Mouse (Mus musculus): ENCODE measurements at regions not wholly inside any gene's neighbourhood (a gene's known extent, or its start where the extent isn't known, plus 50 kb on each side); places are given as distances from the start of the nearest gene placed in this dataset.

DNA sequence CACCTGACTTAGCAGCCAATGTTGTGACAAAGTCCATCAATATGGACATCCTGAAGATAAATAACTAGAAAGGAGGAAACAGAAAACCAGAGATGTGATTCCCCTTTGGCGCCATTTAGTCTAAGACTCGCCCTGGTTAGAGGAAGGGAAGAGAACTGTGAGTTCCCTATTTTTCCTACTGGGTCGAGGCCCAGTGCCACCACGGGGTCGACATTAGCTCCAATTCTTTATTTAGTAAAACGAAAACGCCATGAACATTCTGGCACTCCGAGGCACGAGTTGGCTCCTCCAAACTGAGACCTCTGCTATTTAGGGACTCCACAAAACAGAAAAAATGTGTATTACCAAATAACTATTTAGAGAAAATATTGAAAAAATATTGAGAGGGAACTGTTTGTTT, 220.3 kb downstream of the Map2k4 start:
- H3K79me3 ChIP-seq (ENCODE audit: low read depth) = no peaks in the 10 kb centered on the region
- no peaks in the 10 kb centered on the region for H3K36me3 ChIP-seq (ENCODE audit: control insufficient read depth, insufficient read depth)
- TF ChIP-seq MAX (IDR thresholded peaks at IDR 0.05) = no peak
- TF ChIP-seq USF1 (IDR thresholded peaks at IDR 0.05; ENCODE audit: low read depth) = no peak
- no peak for TF ChIP-seq CEBPB (IDR thresholded peaks at IDR 0.05; ENCODE audit: low read depth)
- TF ChIP-seq MYOG (IDR thresholded peaks at IDR 0.05; ENCODE audit: control insufficient read depth, extremely low read depth, insufficient read length) = no peak
- no peak for TF ChIP-seq CTCF (IDR thresholded peaks at IDR 0.05; ENCODE audit: control insufficient read depth, insufficient read depth, insufficient read length)
- TF ChIP-seq MYOD1 (IDR thresholded peaks at IDR 0.05; ENCODE audit: control insufficient read depth, insufficient read length, low read depth) = no peak
- no peak for TF ChIP-seq FOSL1 (IDR thresholded peaks at IDR 0.05; ENCODE audit: insufficient read depth, low read length, poor library complexity, severe bottlenecking)
- H3K27me3 ChIP-seq (ENCODE audit: control insufficient read depth, insufficient read depth, insufficient read length) = no peaks in the 10 kb centered on the region
- no peak overlapping the region for H3ac ChIP-seq (ENCODE audit: control insufficient read depth, insufficient read length, low read depth)
- no peak overlapping the region for H3K4me3 ChIP-seq (ENCODE audit: insufficient read depth, poor library complexity, severe bottlenecking)
- no peaks in the 10 kb centered on the region for H3K79me2 ChIP-seq (ENCODE audit: control insufficient read depth, insufficient read depth)

GRCm38 (mm10) chr11:65558236-65558635, 229.9 kb downstream of the Map2k4 start:
- H3K27me3 ChIP-seq (ENCODE audit: control insufficient read depth, insufficient read depth, insufficient read length) = no peaks in the 10 kb centered on the region
- no peak for TF ChIP-seq USF1 (IDR thresholded peaks at IDR 0.05; ENCODE audit: low read depth)
- TF ChIP-seq MYOG (IDR thresholded peaks at IDR 0.05; ENCODE audit: control insufficient read depth, extremely low read depth, insufficient read length) = no peak
- no peak for TF ChIP-seq MYOD1 (IDR thresholded peaks at IDR 0.05; ENCODE audit: control insufficient read depth, insufficient read length, low read depth)
- no peak for TF ChIP-seq CEBPB (IDR thresholded peaks at IDR 0.05; ENCODE audit: low read depth)
- TF ChIP-seq CTCF (IDR thresholded peaks at IDR 0.05; ENCODE audit: control insufficient read depth, insufficient read depth, insufficient read length) = no peak
- no peak for TF ChIP-seq MAX (IDR thresholded peaks at IDR 0.05)
- TF ChIP-seq FOSL1 (IDR thresholded peaks at IDR 0.05; ENCODE audit: insufficient read depth, low read length, poor library complexity, severe bottlenecking) = no peak
- no peaks in the 10 kb centered on the region for H3K79me2 ChIP-seq (ENCODE audit: control insufficient read depth, insufficient read depth)
- no peak overlapping the region for H3K4me3 ChIP-seq (ENCODE audit: insufficient read depth, poor library complexity, severe bottlenecking)
- no peaks in the 10 kb centered on the region for H3K36me3 ChIP-seq (ENCODE audit: control insufficient read depth, insufficient read depth)
- no peak overlapping the region for H3ac ChIP-seq (ENCODE audit: control insufficient read depth, insufficient read length, low read depth)
- H3K79me3 ChIP-seq (ENCODE audit: low read depth) = no peaks in the 10 kb centered on the region

GRCm38 (mm10) chr11:65551073-65551472, 237.0 kb downstream of the Map2k4 start:
- Histone ChIP-seq H3K4me3 (ENCODE audit: insufficient read depth, poor library complexity, severe bottlenecking) (no peak overlapping the region), H3ac (ENCODE audit: control insufficient read depth, insufficient read length, low read depth) (no peak overlapping the region), H3K79me3 (ENCODE audit: low read depth) (no peaks in the 10 kb centered on the region), H3K27me3 (ENCODE audit: control insufficient read depth, insufficient read depth, insufficient read length) (no peaks in the 10 kb centered on the region), H3K79me2 (ENCODE audit: control insufficient read depth, insufficient read depth) (no peaks in the 10 kb centered on the region), H3K36me3 (ENCODE audit: control insufficient read depth, insufficient read depth) (no peaks in the 10 kb centered on the region)
- TF ChIP-seq FOSL1 (IDR thresholded peaks at IDR 0.05; ENCODE audit: insufficient read depth, low read length, poor library complexity, severe bottlenecking) (no peak), CTCF (IDR thresholded peaks at IDR 0.05; ENCODE audit: control insufficient read depth, insufficient read depth, insufficient read length) (no peak)

DNA sequence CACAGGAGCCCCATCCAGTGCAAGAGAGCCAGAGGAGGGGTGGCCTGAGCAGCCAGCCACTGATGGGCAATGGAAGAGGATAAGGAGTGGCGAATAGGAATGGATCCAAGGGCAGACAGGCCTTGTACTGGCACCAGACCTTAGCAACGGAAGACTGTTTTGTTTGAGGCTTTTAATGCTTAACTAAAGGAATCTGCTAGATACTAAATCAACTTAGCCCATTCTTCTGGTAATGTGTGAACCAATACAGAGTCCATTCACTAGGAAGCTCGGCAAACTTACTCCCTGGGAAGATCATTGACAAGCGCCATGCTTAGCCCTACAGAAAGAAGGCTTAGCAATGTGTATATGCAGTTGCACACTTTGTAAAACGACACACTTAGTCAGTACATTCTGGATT, 243.8 kb downstream of the Map2k4 start:
- Histone ChIP-seq H3K79me2 (ENCODE audit: control insufficient read depth, insufficient read depth) (no peaks in the 10 kb centered on the region), H3K36me3 (ENCODE audit: control insufficient read depth, insufficient read depth) (no peaks in the 10 kb centered on the region), H3K27me3 (ENCODE audit: control insufficient read depth, insufficient read depth, insufficient read length) (no peaks in the 10 kb centered on the region), H3K79me3 (ENCODE audit: low read depth) (no peaks in the 10 kb centered on the region), H3K4me3 (ENCODE audit: insufficient read depth, poor library complexity, severe bottlenecking) (no peak overlapping the region), H3ac (ENCODE audit: control insufficient read depth, insufficient read length, low read depth) (no peak overlapping the region)
- TF ChIP-seq MAX (IDR thresholded peaks at IDR 0.05) (no peak), CEBPB (IDR thresholded peaks at IDR 0.05; ENCODE audit: low read depth) (no peak), MYOG (IDR thresholded peaks at IDR 0.05; ENCODE audit: control insufficient read depth, extremely low read depth, insufficient read length) (no peak), FOSL1 (IDR thresholded peaks at IDR 0.05; ENCODE audit: insufficient read depth, low read length, poor library complexity, severe bottlenecking) (no peak), CTCF (IDR thresholded peaks at IDR 0.05; ENCODE audit: control insufficient read depth, insufficient read depth, insufficient read length) (no peak), MYOD1 (IDR thresholded peaks at IDR 0.05; ENCODE audit: control insufficient read depth, insufficient read length, low read depth) (no peak), USF1 (IDR thresholded peaks at IDR 0.05; ENCODE audit: low read depth) (no peak)

DNA sequence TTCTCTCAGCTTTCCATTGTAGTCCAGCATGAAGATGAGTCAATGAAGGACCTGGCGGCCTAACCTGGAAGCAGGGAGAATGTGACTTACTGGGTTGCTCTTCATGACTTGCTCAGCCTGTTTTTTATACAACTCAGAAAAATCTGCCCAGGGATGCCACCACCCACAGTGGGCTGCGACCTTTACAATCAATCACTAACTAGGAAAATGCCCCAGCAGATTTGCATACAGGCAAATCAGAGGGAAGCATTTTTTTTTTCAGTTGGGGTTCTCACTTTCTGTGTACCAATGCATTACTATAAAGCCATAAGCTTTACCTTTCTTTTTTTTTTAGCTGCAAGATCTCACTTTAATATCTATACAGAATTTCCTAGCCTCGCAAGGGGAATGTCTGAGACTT, 244.5 kb downstream of the Map2k4 start:
- Histone ChIP-seq H3K79me3 (ENCODE audit: low read depth) (no peaks in the 10 kb centered on the region), H3K36me3 (ENCODE audit: control insufficient read depth, insufficient read depth) (no peaks in the 10 kb centered on the region), H3K4me3 (ENCODE audit: insufficient read depth, poor library complexity, severe bottlenecking) (no peak overlapping the region), H3K27me3 (ENCODE audit: control insufficient read depth, insufficient read depth, insufficient read length) (no peaks in the 10 kb centered on the region), H3ac (ENCODE audit: control insufficient read depth, insufficient read length, low read depth) (no peak overlapping the region), H3K79me2 (ENCODE audit: control insufficient read depth, insufficient read depth) (no peaks in the 10 kb centered on the region)
- TF ChIP-seq CEBPB (IDR thresholded peaks at IDR 0.05; ENCODE audit: low read depth) (no peak), MYOD1 (IDR thresholded peaks at IDR 0.05; ENCODE audit: control insufficient read depth, insufficient read length, low read depth) (no peak), USF1 (IDR thresholded peaks at IDR 0.05; ENCODE audit: low read depth) (no peak), CTCF (IDR thresholded peaks at IDR 0.05; ENCODE audit: control insufficient read depth, insufficient read depth, insufficient read length) (no peak), MAX (IDR thresholded peaks at IDR 0.05) (no peak), MYOG (IDR thresholded peaks at IDR 0.05; ENCODE audit: control insufficient read depth, extremely low read depth, insufficient read length) (no peak), FOSL1 (IDR thresholded peaks at IDR 0.05; ENCODE audit: insufficient read depth, low read length, poor library complexity, severe bottlenecking) (no peak)

DNA sequence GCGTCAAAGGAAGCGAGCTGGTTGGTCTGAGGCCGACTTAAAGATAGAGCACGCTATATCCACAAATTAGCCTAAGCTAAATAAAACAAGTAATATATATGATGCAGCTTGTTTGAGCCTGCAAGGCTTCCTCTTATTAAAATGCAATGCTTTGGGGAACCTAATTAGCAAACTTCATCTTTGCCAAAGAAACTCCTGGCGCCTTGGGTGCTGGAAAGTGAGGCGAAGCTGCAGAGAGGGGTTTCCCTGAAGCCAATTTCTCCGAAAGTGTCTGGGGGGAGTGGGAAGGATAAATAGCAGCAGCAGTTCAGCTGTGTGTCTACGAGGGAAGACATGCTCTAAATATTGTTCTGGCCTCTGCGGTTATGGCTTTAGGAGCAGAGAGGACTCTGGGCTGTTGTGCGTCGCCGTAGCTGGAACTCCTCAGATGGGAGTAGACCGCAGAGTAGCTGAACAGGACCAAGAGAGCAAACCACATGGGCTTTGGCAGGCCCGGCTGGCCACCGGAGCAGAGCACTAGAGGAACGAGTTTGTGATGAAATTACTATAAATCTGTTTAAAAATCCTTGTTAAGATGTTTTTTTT, 251.0 kb downstream of the Map2k4 start:
- H3K27me3 ChIP-seq (ENCODE audit: control insufficient read depth, insufficient read depth, insufficient read length) = no peaks in the 10 kb centered on the region

More for the DNA sequence above, 251.0 kb downstream of the Map2k4 start:
- H3K36me3 ChIP-seq (ENCODE audit: control insufficient read depth, insufficient read depth) = no peaks in the 10 kb centered on the region
- no peak overlapping the region for H3ac ChIP-seq (ENCODE audit: control insufficient read depth, insufficient read length, low read depth)
- TF ChIP-seq MAX (IDR thresholded peaks at IDR 0.05) = no peak
- no peak for TF ChIP-seq MYOG (IDR thresholded peaks at IDR 0.05; ENCODE audit: control insufficient read depth, extremely low read depth, insufficient read length)
- no peak for TF ChIP-seq CEBPB (IDR thresholded peaks at IDR 0.05; ENCODE audit: low read depth)
- TF ChIP-seq MYOD1 (IDR thresholded peaks at IDR 0.05; ENCODE audit: control insufficient read depth, insufficient read length, low read depth) = no peak
- no peak for TF ChIP-seq FOSL1 (IDR thresholded peaks at IDR 0.05; ENCODE audit: insufficient read depth, low read length, poor library complexity, severe bottlenecking)
- TF ChIP-seq CTCF (IDR thresholded peaks at IDR 0.05; ENCODE audit: control insufficient read depth, insufficient read depth, insufficient read length) = no peak
- no peak for TF ChIP-seq USF1 (IDR thresholded peaks at IDR 0.05; ENCODE audit: low read depth)
- no peaks in the 10 kb centered on the region for H3K79me2 ChIP-seq (ENCODE audit: control insufficient read depth, insufficient read depth)
- no peaks in the 10 kb centered on the region for H3K79me3 ChIP-seq (ENCODE audit: low read depth)
- H3K4me3 ChIP-seq (ENCODE audit: insufficient read depth, poor library complexity, severe bottlenecking) = no peak overlapping the region

Data from C2C12 (cell line).